Mouse (Mus musculus): ENCODE results near the gene Atl2.

Atl2 gene

GRCm38 (mm10) chr17:79897666-79898065 is 1.7 kb upstream of the Atl2 start:
- no peak for DNase-seq (ENCODE audit: low spot score)

GRCm38 (mm10) chr17:79894971-79895882 is 696 bp downstream of the Atl2 start:
- peak; percentile 35 for DNase-seq (ENCODE audit: low spot score)

- DNase-seq (ENCODE audit: low spot score) = no peak
Measured at GRCm38 (mm10) chr17:79894054-79894453, 1.9 kb downstream of the Atl2 start.

- no peak for DNase-seq (ENCODE audit: low spot score)
Measured at GRCm38 (mm10) chr17:79891944-79892343, 4.0 kb downstream of the Atl2 start.

GRCm38 (mm10) chr17:79887926-79888325 is 8.0 kb downstream of the Atl2 start:
- DNase-seq (ENCODE audit: low spot score) = no peak

GRCm38 (mm10) chr17:79883198-79883597 is 12.7 kb downstream of the Atl2 start:
- no peak for DNase-seq (ENCODE audit: low spot score)

GRCm38 (mm10) chr17:79865027-79865426 is 30.9 kb downstream of the Atl2 start:
- no peak for DNase-seq (ENCODE audit: low spot score)

- no peak for DNase-seq (ENCODE audit: low spot score)
Measured at GRCm38 (mm10) chr17:79864503-79864902, 31.4 kb downstream of the Atl2 start.

GRCm38 (mm10) chr17:79862038-79862437 is 33.9 kb downstream of the Atl2 start:
- no peak for DNase-seq (ENCODE audit: low spot score)

GRCm38 (mm10) chr17:79855533-79855932 is 40.4 kb downstream of the Atl2 start:
- no peak for DNase-seq (ENCODE audit: low spot score)

- DNase-seq (ENCODE audit: low spot score) = no peak
Measured at GRCm38 (mm10) chr17:79848385-79848784, 47.5 kb downstream of the Atl2 start.

- DNase-seq (ENCODE audit: low spot score) = no peak
Measured at GRCm38 (mm10) chr17:79846182-79846581, 49.7 kb downstream of the Atl2 start.

- DNase-seq (ENCODE audit: low spot score) = no peak
Measured at GRCm38 (mm10) chr17:79845695-79846094, 50.2 kb downstream of the Atl2 start.

GRCm38 (mm10) chr17:79840254-79841238 is 55.4 kb downstream of the Atl2 start:
- DNase-seq (ENCODE audit: low spot score) = peak; percentile 70

GRCm38 (mm10) chr17:79836978-79837377 is 58.9 kb downstream of the Atl2 start:
- no peak for DNase-seq (ENCODE audit: low spot score)

GRCm38 (mm10) chr17:79835714-79836373 is 60.1 kb downstream of the Atl2 start:
- no peak for DNase-seq (ENCODE audit: low spot score)

GRCm38 (mm10) chr17:79832284-79832683 is 63.6 kb downstream of the Atl2 start:
- DNase-seq (ENCODE audit: low spot score) = no peak

- no peak for DNase-seq (ENCODE audit: low spot score)
Measured at GRCm38 (mm10) chr17:79826482-79827034, 69.4 kb downstream of the Atl2 start.

GRCm38 (mm10) chr17:79825241-79826030 is 70.5 kb downstream of the Atl2 start:
- no peak for DNase-seq (ENCODE audit: low spot score)

- DNase-seq (ENCODE audit: low spot score) = no peak
Measured at GRCm38 (mm10) chr17:79824406-79824805, 71.5 kb downstream of the Atl2 start.

- no peak for DNase-seq (ENCODE audit: low spot score)
Measured at GRCm38 (mm10) chr17:79818884-79819283, 77.0 kb downstream of the Atl2 start.

All from urinary bladder, postnatal 25 days (tissue).